Mouse (Mus musculus): ENCODE results near the gene Dicer1. TPM values are rescaled to one million over a fixed set of nuclear protein-coding genes. Genes with fewer than 3 reads are reported as not detected.

The Dicer1 gene
- polyA plus RNA-seq, 1 experiment = 11.2 TPM

GRCm38 (mm10) chr12:104722056-104722455, 29.7 kb downstream of the Dicer1 start:
- 65% methylated on average over 10 of the region's 10 CpGs for WGBS
- no peaks in the 10 kb centered on the region for H3K4me1 ChIP-seq (ENCODE audit: control insufficient read depth, insufficient read depth, low read length)
- DNase-seq = no peak
- no peak for TF ChIP-seq CTCF (IDR thresholded peaks at IDR 0.05; ENCODE audit: insufficient read depth, low read length)
- no peak for TF ChIP-seq POLR2A (IDR thresholded peaks at IDR 0.05; ENCODE audit: borderline replicate concordance, extremely low read depth, low read depth, low read length)
- no peak overlapping the region for H3K4me3 ChIP-seq (replicated peaks; ENCODE audit: extremely low read depth, low read depth, low read length)

- no peak for DNase-seq
- no peak overlapping the region for H3K4me3 ChIP-seq (replicated peaks; ENCODE audit: extremely low read depth, low read depth, low read length)
- TF ChIP-seq CTCF (IDR thresholded peaks at IDR 0.05; ENCODE audit: insufficient read depth, low read length) (no peak), POLR2A (IDR thresholded peaks at IDR 0.05; ENCODE audit: borderline replicate concordance, extremely low read depth, low read depth, low read length) (no peak)
- no peaks in the 10 kb centered on the region for H3K4me1 ChIP-seq (ENCODE audit: control insufficient read depth, insufficient read depth, low read length)
- WGBS = 96% methylated on average over 3 of the region's 3 CpGs
Observed at GRCm38 (mm10) chr12:104721011-104721410, 30.7 kb downstream of the Dicer1 start.

- no peak overlapping the region for H3K4me3 ChIP-seq (replicated peaks; ENCODE audit: extremely low read depth, low read depth, low read length)
- TF ChIP-seq CTCF (IDR thresholded peaks at IDR 0.05; ENCODE audit: insufficient read depth, low read length) (no peak), POLR2A (IDR thresholded peaks at IDR 0.05; ENCODE audit: borderline replicate concordance, extremely low read depth, low read depth, low read length) (no peak)
- no peak for DNase-seq
- 68% methylated on average over 5 of the region's 5 CpGs for WGBS
- H3K4me1 ChIP-seq (ENCODE audit: control insufficient read depth, insufficient read depth, low read length) = no peaks in the 10 kb centered on the region
Observed at GRCm38 (mm10) chr12:104718956-104719355, 32.8 kb downstream of the Dicer1 start.

DNA sequence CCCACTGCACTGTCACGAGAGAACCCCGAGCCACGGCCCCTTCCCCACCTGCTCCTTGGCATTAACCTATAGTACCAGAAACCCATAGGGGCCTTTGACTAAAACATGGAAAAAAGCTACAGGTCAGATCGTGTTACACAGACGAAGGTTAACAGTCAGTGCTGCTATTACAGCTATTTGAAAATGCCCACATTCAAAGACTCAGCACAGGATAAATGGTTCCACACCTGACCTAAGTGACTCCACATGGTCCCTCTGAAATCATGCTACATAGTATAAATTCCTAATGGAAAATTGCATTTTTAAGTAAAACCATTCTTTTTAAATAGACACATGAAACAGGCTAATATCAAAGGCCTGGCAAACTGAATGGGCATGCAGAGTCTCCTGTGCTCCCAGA, 35.3 kb downstream of the Dicer1 start:
- 93% methylated on average over 5 of the region's 5 CpGs for WGBS
- TF ChIP-seq POLR2A (IDR thresholded peaks at IDR 0.05; ENCODE audit: borderline replicate concordance, extremely low read depth, low read depth, low read length) = no peak
- no peak for TF ChIP-seq CTCF (IDR thresholded peaks at IDR 0.05; ENCODE audit: insufficient read depth, low read length)
- Histone ChIP-seq H3K4me1 (ENCODE audit: control insufficient read depth, insufficient read depth, low read length) (no peaks in the 10 kb centered on the region), H3K4me3 (replicated peaks; ENCODE audit: extremely low read depth, low read depth, low read length) (no peak overlapping the region)
- DNase-seq = no peak

GRCm38 (mm10) chr12:104715453-104715852, 36.3 kb downstream of the Dicer1 start:
- WGBS = 85% methylated on average over 5 of the region's 5 CpGs

DNA sequence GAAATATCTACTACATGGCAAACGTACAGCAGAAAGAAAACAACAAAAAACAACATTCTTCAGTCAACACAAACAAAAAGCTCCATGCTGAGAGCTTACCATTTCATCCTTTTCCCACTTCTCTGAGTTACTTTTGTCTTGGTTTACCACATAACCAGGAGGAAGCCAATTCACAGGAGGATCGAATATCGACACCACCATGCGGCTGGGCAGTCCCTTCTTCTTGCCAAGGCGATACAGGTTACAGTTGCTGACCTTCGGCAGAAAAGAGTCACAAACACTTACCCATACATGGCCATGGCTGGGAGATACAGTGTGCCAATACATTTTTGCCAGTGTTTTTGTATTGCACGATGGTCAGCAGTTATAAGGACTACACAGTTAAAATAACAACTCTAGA, 51.5 kb downstream of the Dicer1 start:
- TF ChIP-seq POLR2A (IDR thresholded peaks at IDR 0.05; ENCODE audit: borderline replicate concordance, extremely low read depth, low read depth, low read length) (no peak), CTCF (IDR thresholded peaks at IDR 0.05; ENCODE audit: insufficient read depth, low read length) (no peak)
- H3K4me1 ChIP-seq (ENCODE audit: control insufficient read depth, insufficient read depth, low read length) = no peaks in the 10 kb centered on the region
- 77% methylated on average over 7 of the region's 7 CpGs for WGBS
- H3K4me3 ChIP-seq (replicated peaks; ENCODE audit: extremely low read depth, low read depth, low read length) = no peak overlapping the region
- DNase-seq = no peak

More at GRCm38 (mm10) chr12:104715453-104715852, 36.3 kb downstream of the Dicer1 start:
- no peak for DNase-seq
- Histone ChIP-seq H3K4me1 (ENCODE audit: control insufficient read depth, insufficient read depth, low read length) (no peaks in the 10 kb centered on the region), H3K4me3 (replicated peaks; ENCODE audit: extremely low read depth, low read depth, low read length) (no peak overlapping the region)
- no peak for TF ChIP-seq CTCF (IDR thresholded peaks at IDR 0.05; ENCODE audit: insufficient read depth, low read length)
- TF ChIP-seq POLR2A (IDR thresholded peaks at IDR 0.05; ENCODE audit: borderline replicate concordance, extremely low read depth, low read depth, low read length) = no peak

- TF ChIP-seq POLR2A (IDR thresholded peaks at IDR 0.05; ENCODE audit: borderline replicate concordance, extremely low read depth, low read depth, low read length) (no peak), CTCF (IDR thresholded peaks at IDR 0.05; ENCODE audit: insufficient read depth, low read length) (no peak)
- peak; percentile 31 for DNase-seq
- H3K4me3 ChIP-seq (replicated peaks; ENCODE audit: extremely low read depth, low read depth, low read length) = no peak overlapping the region
- 73% methylated on average over 8 of the region's 8 CpGs for WGBS
- H3K4me1 ChIP-seq (ENCODE audit: control insufficient read depth, insufficient read depth, low read length) = no peaks in the 10 kb centered on the region
Observed at GRCm38 (mm10) chr12:104699753-104700152, 52.0 kb downstream of the Dicer1 start.

DNA sequence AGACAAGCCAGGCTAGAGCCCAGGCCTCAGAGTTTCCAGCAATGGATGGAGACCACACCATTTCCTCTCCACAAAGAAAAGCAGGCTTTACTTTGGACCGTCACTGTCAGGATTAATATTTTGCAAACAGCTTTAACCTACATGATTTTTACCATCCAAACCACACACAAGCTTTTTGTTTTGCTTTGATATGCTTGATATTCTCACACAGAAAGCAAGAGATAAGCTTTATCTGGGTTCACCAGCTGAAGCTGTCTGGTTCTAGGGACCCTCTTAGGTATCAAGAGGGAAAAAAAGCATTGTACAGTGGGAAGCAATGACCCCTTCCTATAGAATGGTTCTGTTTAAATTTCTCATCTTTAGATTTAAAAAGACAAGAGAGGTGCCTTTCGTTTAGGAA, 56.2 kb downstream of the Dicer1 start:
- TF ChIP-seq CTCF (IDR thresholded peaks at IDR 0.05; ENCODE audit: insufficient read depth, low read length) (no peak), POLR2A (IDR thresholded peaks at IDR 0.05; ENCODE audit: borderline replicate concordance, extremely low read depth, low read depth, low read length) (no peak)
- H3K4me3 ChIP-seq (replicated peaks; ENCODE audit: extremely low read depth, low read depth, low read length) = no peak overlapping the region
- no peaks in the 10 kb centered on the region for H3K4me1 ChIP-seq (ENCODE audit: control insufficient read depth, insufficient read depth, low read length)
- WGBS = 96% methylated on average over 2 of the region's 2 CpGs
- DNase-seq = no peak

- peaks cover under 1% of the 10 kb centered on the region; the same call in 1 of the 2 replicates for H3K4me1 ChIP-seq (ENCODE audit: control insufficient read depth, insufficient read depth, low read length)
- TF ChIP-seq POLR2A (IDR thresholded peaks at IDR 0.05; ENCODE audit: borderline replicate concordance, extremely low read depth, low read depth, low read length) (no peak), CTCF (IDR thresholded peaks at IDR 0.05; ENCODE audit: insufficient read depth, low read length) (no peak)
- WGBS = 86% methylated on average over 12 of the region's 12 CpGs
- H3K4me3 ChIP-seq (replicated peaks; ENCODE audit: extremely low read depth, low read depth, low read length) = no peak overlapping the region
- no peak for DNase-seq
Observed at GRCm38 (mm10) chr12:104692864-104693263, 58.9 kb downstream of the Dicer1 start.

DNA sequence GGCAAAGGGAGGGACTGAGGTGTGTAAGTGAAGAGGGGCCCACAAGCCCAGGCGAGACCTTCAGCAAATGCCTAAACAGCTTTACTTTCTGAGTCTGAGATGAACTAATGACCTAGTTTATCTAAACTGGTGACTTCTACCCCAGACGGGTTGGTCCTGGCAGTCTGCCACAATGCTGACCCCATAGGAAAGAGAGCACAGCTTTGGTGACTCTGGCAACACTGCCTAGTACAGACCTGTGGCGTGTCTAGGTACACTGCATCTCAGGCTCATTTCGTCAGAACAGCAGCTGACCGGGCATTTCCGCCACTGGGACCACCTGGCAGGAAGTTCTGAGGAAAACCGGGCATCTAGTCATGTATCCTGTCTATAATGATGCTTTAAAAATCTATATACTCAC, 61.3 kb downstream of the Dicer1 start:
- TF ChIP-seq POLR2A (IDR thresholded peaks at IDR 0.05; ENCODE audit: borderline replicate concordance, extremely low read depth, low read depth, low read length) (no peak), CTCF (IDR thresholded peaks at IDR 0.05; ENCODE audit: insufficient read depth, low read length) (no peak)
- 73% methylated on average over 7 of the region's 7 CpGs for WGBS

More for the DNA sequence above, 61.3 kb downstream of the Dicer1 start:
- no peak for DNase-seq
- H3K4me3 ChIP-seq (replicated peaks; ENCODE audit: extremely low read depth, low read depth, low read length) = no peak overlapping the region
- peaks cover 4% of the 10 kb centered on the region; the same call in 1 of the 2 replicates for H3K4me1 ChIP-seq (ENCODE audit: control insufficient read depth, insufficient read depth, low read length)
